In genomic region chr11:46312523-46313035, GRCm38 (mm10) we compare ENCODE assay signal across 8 mouse cellular contexts. TPM values are rescaled to one million over a fixed set of nuclear protein-coding genes. Genes with fewer than 3 reads are reported as not detected.
DNase-seq lines count a peak whose midpoint lies in the region; ATAC-seq and TF ChIP-seq lines count a peak whose summit lies in the region.

Gene Cyfip2 (minus strand): TSS chr11:46312859.

- peak within 1 kb of the TSS; percentile 93 for H3K9ac ChIP-seq in midbrain, embryonic 15.5 days

- H3K9me3 ChIP-seq in G1E (replicated peaks) = no peaks in the 10 kb centered on the region
- no peaks in the 10 kb centered on the region for H3K9me3 ChIP-seq in hindbrain, embryonic 10.5 days
- no peaks in the 10 kb centered on the region for H3K9me3 ChIP-seq in midbrain, embryonic 15.5 days

- no peaks in the 10 kb centered on the region for H3K36me3 ChIP-seq in C2C12 (ENCODE audit: control insufficient read depth, insufficient read depth)
- H3K36me3 ChIP-seq in G1E (replicated peaks) = no peaks in the 10 kb centered on the region
- no peaks in the 10 kb centered on the region for H3K36me3 ChIP-seq in hindbrain, embryonic 10.5 days
- no peaks in the 10 kb centered on the region for H3K36me3 ChIP-seq in midbrain, embryonic 15.5 days (replicated peaks)

- WGBS in hindbrain, embryonic 10.5 days = 5% methylated on average over 14 of the region's 14 CpGs
- 3% methylated on average over 14 of the region's 14 CpGs for WGBS in midbrain, embryonic 15.5 days

- H3K79me3 ChIP-seq in C2C12 (ENCODE audit: low read depth) = no peaks in the 10 kb centered on the region

- H3K27me3 ChIP-seq in C2C12 (ENCODE audit: control insufficient read depth, insufficient read depth, insufficient read length) = no peaks in the 10 kb centered on the region
- H3K27me3 ChIP-seq in G1E (ENCODE audit: insufficient read depth, low read length) = peaks cover 37% of the 10 kb centered on the region
- no peaks in the 10 kb centered on the region for H3K27me3 ChIP-seq in hindbrain, embryonic 10.5 days (ENCODE audit: insufficient read depth, poor library complexity, severe bottlenecking)
- no peaks in the 10 kb centered on the region for H3K27me3 ChIP-seq in midbrain, embryonic 15.5 days (replicated peaks)

- H3ac ChIP-seq in C2C12 (ENCODE audit: control insufficient read depth, insufficient read length, low read depth) = peak within 1 kb of the TSS; percentile 36

- no peak for TF ChIP-seq CTCF in C2C12 (IDR thresholded peaks at IDR 0.05; ENCODE audit: control insufficient read depth, insufficient read depth, insufficient read length)
- TF ChIP-seq CTCF in G1E (IDR thresholded peaks at IDR 0.05; ENCODE audit: low read depth, low read length) = no peak
- no peak for TF ChIP-seq CTCF in left cerebral cortex, adult 2 months (IDR thresholded peaks at IDR 0.05)

- H3K79me2 ChIP-seq in C2C12 (ENCODE audit: control insufficient read depth, insufficient read depth) = no peaks in the 10 kb centered on the region

- ATAC-seq in G1E (ENCODE audit: extremely low read depth, insufficient number of reproducible peaks, low FRiP score, poor library complexity, severe bottlenecking) = no peak
- ATAC-seq in erythroblast, adult 5-6 weeks (replicated peaks; ENCODE audit: low FRiP score, poor library complexity, severe bottlenecking) = peak; percentile 43
- peak; percentile 63 for ATAC-seq in midbrain, embryonic 15.5 days (replicated peaks)
- no peak for ATAC-seq in frontal cortex, adult (ENCODE audit: low TSS enrichment)

- H3K4me3 ChIP-seq in C2C12 (ENCODE audit: insufficient read depth, poor library complexity, severe bottlenecking) (peak within 1 kb of the TSS; percentile 25), G1E (ENCODE audit: low read depth, low read length) (peak within 1 kb of the TSS; percentile 74)
- H3K4me3 ChIP-seq in hindbrain, embryonic 10.5 days = peak within 1 kb of the TSS; percentile 91
- peak within 1 kb of the TSS; percentile 79 for H3K4me3 ChIP-seq in left cerebral cortex, adult 2 months
- H3K4me3 ChIP-seq in midbrain, embryonic 15.5 days = peak within 1 kb of the TSS; percentile 66

- DNase-seq in G1E (ENCODE audit: low spot score) (no peak), MN1 (ENCODE audit: low spot score) (no peak)
- no peak for DNase-seq in hindbrain, embryonic 10.5 days (ENCODE audit: low spot score)
- DNase-seq in left cerebral cortex, adult 2 months (ENCODE audit: extremely low spot score in 1 of 2, low spot score in 2 of 2) = no peak

- intact Hi-C loops in left cerebral cortex, adult 2 months (cut with DNase I) = no loop called here

- H3K4me2 ChIP-seq in midbrain, embryonic 15.5 days = peak within 1 kb of the TSS; percentile 79

- H3K27ac ChIP-seq in hindbrain, embryonic 10.5 days = peak within 1 kb of the TSS; percentile 93
- H3K27ac ChIP-seq in left cerebral cortex, adult 2 months = peak within 1 kb of the TSS; percentile 99
- peak within 1 kb of the TSS; percentile 95 for H3K27ac ChIP-seq in midbrain, embryonic 15.5 days

- peaks cover 18% of the 10 kb centered on the region for H3K4me1 ChIP-seq in G1E (ENCODE audit: insufficient read depth, low read depth, low read length)
- peaks cover 40% of the 10 kb centered on the region for H3K4me1 ChIP-seq in hindbrain, embryonic 10.5 days (replicated peaks)
- peaks cover 33% of the 10 kb centered on the region for H3K4me1 ChIP-seq in midbrain, embryonic 15.5 days

TF ChIP-seq in C2C12, 6 proteins besides CTCF, POLR2A, EP300 and RAD21:
- no peak for TF ChIP-seq USF1 (IDR thresholded peaks at IDR 0.05; ENCODE audit: low read depth)
- TF ChIP-seq FOSL1 (IDR thresholded peaks at IDR 0.05; ENCODE audit: insufficient read depth, low read length, poor library complexity, severe bottlenecking) = no peak
- TF ChIP-seq MAX (IDR thresholded peaks at IDR 0.05) = no peak
- TF ChIP-seq MYOD1 (IDR thresholded peaks at IDR 0.05; ENCODE audit: control insufficient read depth, insufficient read length, low read depth) = no peak

RNA-seq across cellular contexts. Expression of gene Cyfip2, which starts in this region (rescaled TPM):
- polyA plus RNA-seq in C2C12 (2012; fragmentation: generic; extraction: Trizol) = 0.77 TPM
- 2.9 and 3.3 TPM in 2 replicates for total RNA-seq in G1E (2014; fragmentation: Nextera tagmentation)
- 2.4 and 2.6 TPM in 2 replicates for total RNA-seq in G1E (2017)
- polyA plus RNA-seq in G1E (2012) = 1.2 and 1.3 TPM in 2 replicates
- total RNA-seq in erythroblast, adult 5-6 weeks (2015; ENCODE audit: low replicate concordance) = 49.7 and 60.3 TPM in 2 replicates
- total RNA-seq in erythroblast, adult 5-6 weeks (2017; ENCODE audit: low replicate concordance) = 19.9 and 22.9 TPM in 2 replicates
- polyA plus RNA-seq in hindbrain, embryonic 10.5 days (2016; fragmentation: Nextera tagmentation; extraction: Ambion mirVana) = 31.2 and 46.1 TPM in 2 replicates
- 100 to 1,000 TPM; 606 to 614 TPM for total RNA-seq in left cerebral cortex, adult 2 months (2021)
- polyA plus RNA-seq in midbrain, embryonic 15.5 days (2015; fragmentation: Nextera tagmentation; extraction: Ambion mirVana) = 97.6 and 104 TPM in 2 replicates

Comparison
In these comparisons a context has a peak if more than half of its experiments do, and no peak if none do; other contexts are left out.
1. RNA of gene Cyfip2 (total RNA-seq): 606 to 614 TPM in left cerebral cortex, adult 2 months; 19.9 to 60.3 TPM in erythroblast, adult 5-6 weeks and 2.4 to 3.3 TPM in G1E; every median in the first group is over 4 times any median in the second.
2. RNA of gene Cyfip2 (polyA plus RNA-seq): 97.6 to 104 TPM in midbrain, embryonic 15.5 days and 31.2 to 46.1 TPM in hindbrain, embryonic 10.5 days; 1.2 to 1.3 TPM in G1E and 0.77 TPM in C2C12 (single experiment); every median in the first group is over 10 times any median in the second.
3. H3K4me3 ChIP-seq: peak in every context shown above with its lines; median percentile 91 in hindbrain, embryonic 10.5 days; 79 in left cerebral cortex, adult 2 months; 74 in G1E; 66 in midbrain, embryonic 15.5 days; 25 in C2C12.
4. ATAC-seq: peak in erythroblast, adult 5-6 weeks (single experiment) and midbrain, embryonic 15.5 days (single experiment); none in G1E (single experiment) and frontal cortex, adult (single experiment).
5. Peak in every context shown above with its lines, with median percentiles within 50 percentile points of each other: H3K27ac ChIP-seq.